Mouse (Mus musculus) activated CD4-positive, CD25-positive, alpha-beta regulatory T cell, adult 4 months (primary cell): ENCODE results near the gene Rad50. TPM values are rescaled to one million over a fixed set of nuclear protein-coding genes. Genes with fewer than 3 reads are reported as not detected.
A peak's percentile ranks its signal among the peaks of the same experiment; 100 is the strongest.

Experiments used
- ATAC-seq: one replicate; pipeline ENCODE4 v1.8.0; 2017
- polyA plus RNA-seq, 2 experiments: library from polyadenylated mRNA; unstranded; fragments of 100-300 nt; shearing (Covaris generic); gene quantifications; one replicate each; pipeline ENCODE4 v1.2.1; 2017

The Rad50 gene
- 10 to 100 TPM; 43.2 to 44.8 TPM for polyA plus RNA-seq

GRCm38 (mm10) chr11:53706934-53707717, at the start of gene Rad50:
Gene Rad50 (minus strand): TSS chr11:53707319.
- ATAC-seq: peak; percentile 97

- no peak for ATAC-seq
These were observed 48.0 kb upstream of the Rad50 start for GRCm38 (mm10) chr11:53755011-53755595.

- ATAC-seq: no peak
These were observed 42.7 kb upstream of the Rad50 start for GRCm38 (mm10) chr11:53749716-53750352.

- ATAC-seq: no peak
These were observed 42.2 kb upstream of the Rad50 start for GRCm38 (mm10) chr11:53749306-53749705.

- no peak for ATAC-seq
These were observed 41.5 kb upstream of the Rad50 start for GRCm38 (mm10) chr11:53748614-53749013.

GRCm38 (mm10) chr11:53747985-53748384, 40.9 kb upstream of the Rad50 start:
- ATAC-seq: no peak

GRCm38 (mm10) chr11:53745260-53745659, 38.1 kb upstream of the Rad50 start:
- ATAC-seq: no peak

- no peak for ATAC-seq
These were observed 35.2 kb upstream of the Rad50 start for GRCm38 (mm10) chr11:53742353-53742752.

- peak; percentile 57 for ATAC-seq
These were observed 30.4 kb upstream of the Rad50 start for GRCm38 (mm10) chr11:53737573-53737946.

GRCm38 (mm10) chr11:53736771-53737572, 29.9 kb upstream of the Rad50 start:
- peak; percentile 31 for ATAC-seq

- peak; percentile 73 for ATAC-seq
These were observed 28.6 kb upstream of the Rad50 start for GRCm38 (mm10) chr11:53735682-53736245.

GRCm38 (mm10) chr11:53734970-53735681, 28.0 kb upstream of the Rad50 start:
- no peak for ATAC-seq

GRCm38 (mm10) chr11:53734431-53734830, 27.3 kb upstream of the Rad50 start:
- ATAC-seq: no peak

- no peak for ATAC-seq
These were observed 26.7 kb upstream of the Rad50 start for GRCm38 (mm10) chr11:53733824-53734223.

- no peak for ATAC-seq
These were observed 25.1 kb upstream of the Rad50 start for GRCm38 (mm10) chr11:53732244-53732643.

GRCm38 (mm10) chr11:53731457-53731856, 24.3 kb upstream of the Rad50 start:
- ATAC-seq: no peak

- ATAC-seq: no peak
These were observed 13.6 kb upstream of the Rad50 start, which contains the start of gene Il5 for GRCm38 (mm10) chr11:53720715-53721114. Gene Il5 (plus strand): TSS chr11:53720794.

- no peak for ATAC-seq
These were observed 12.6 kb upstream of the Rad50 start for GRCm38 (mm10) chr11:53719701-53720100.

- ATAC-seq: peak; percentile 5
These were observed 545 bp upstream of the Rad50 start for GRCm38 (mm10) chr11:53707718-53708009.

GRCm38 (mm10) chr11:53706236-53706933, 734 bp downstream of the Rad50 start:
- ATAC-seq: peak; percentile 22

GRCm38 (mm10) chr11:53699351-53699750, 7.8 kb downstream of the Rad50 start:
- ATAC-seq: no peak
